Mouse (Mus musculus) embryonic facial prominence, embryonic 11.5 days (tissue): Measurements from ENCODE around the gene Tmem164. TPM values are rescaled to one million over a fixed set of nuclear protein-coding genes. Genes with fewer than 3 reads are reported as not detected.

Source experiments
- ATAC-seq: fragments of 200-750 bp; cut with Nextera tagmentation; replicated peaks from 2 replicates; pipeline ENCODE4 v1.8.0; 2017; ENCODE audit warnings: low read depth; ENCODE audit not compliant: insufficient number of reproducible peaks, low FRiP score, low TSS enrichment
- DNase-seq: peaks from one replicate; pipeline ENCODE4 v3.0.0-alpha.2; 2015; ENCODE audit warnings: low spot score
- H3K27ac ChIP-seq: fragments of 300-500 bp; sonication (generic); replicated peaks from 2 replicates; pipeline ENCODE4 v1.5.1; 2014; ENCODE audit warnings: mild to moderate bottlenecking, low read depth, low read length, control low read depth
- H3K27me3 ChIP-seq: fragments of 300-500 bp; sonication (generic); 2 replicates; pipeline ENCODE4 v1.6.1; 2014; ENCODE audit warnings: mild to moderate bottlenecking, low read length, moderate library complexity, mixed read lengths; ENCODE audit not compliant: control insufficient read depth, insufficient read depth
- H3K36me3 ChIP-seq: fragments of 300-500 bp; sonication (generic); replicated peaks from 2 replicates; pipeline ENCODE4 v1.6.1; 2014; ENCODE audit warnings: low read depth, mild to moderate bottlenecking, low read length, moderate library complexity, mixed read lengths; ENCODE audit not compliant: control insufficient read depth, insufficient read depth
- H3K4me1 ChIP-seq: fragments of 300-500 bp; sonication (generic); 2 replicates; pipeline ENCODE4 v1.6.1; 2014; ENCODE audit warnings: low read length, mixed read lengths; ENCODE audit not compliant: control insufficient read depth, insufficient read depth
- H3K4me2 ChIP-seq: fragments of 300-500 bp; sonication (generic); 2 replicates; pipeline ENCODE4 v1.6.1; 2014; ENCODE audit warnings: low read depth, mild to moderate bottlenecking, control low read depth, low read length, moderate library complexity
- H3K4me3 ChIP-seq: fragments of 300-500 bp; sonication (generic); 2 replicates; pipeline ENCODE4 v1.5.1; 2014; ENCODE audit warnings: low read depth, low read length, control low read depth
- H3K9ac ChIP-seq: fragments of 300-500 bp; sonication (generic); replicated peaks from 2 replicates; pipeline ENCODE4 v1.6.1; 2014; ENCODE audit warnings: mild to moderate bottlenecking, control low read depth, low read length
- H3K9me3 ChIP-seq: fragments of 300-500 bp; sonication (generic); replicated peaks from 2 replicates; pipeline ENCODE4 v1.6.1; 2016; ENCODE audit warnings: mild to moderate bottlenecking, low read length, inconsistent platforms, mixed read lengths; ENCODE audit not compliant: control insufficient read depth
- WGBS: fragments of 180-500 bp; shearing (Covaris S2); extraction: QIAGEN DNeasy Blood & Tissue Kit; methylation state at CpG from one replicate; pipeline ENCODE4 v1.1.7; 2014; 5-methylcytosine and 5-hydroxymethylcytosine counted together
- polyA plus RNA-seq: library from polyadenylated mRNA; unstranded; fragments of >200 nt; fragmentation: Nextera tagmentation; extraction: Ambion mirVana; gene quantifications from 2 replicates; pipeline ENCODE4 v1.2.1, GENCODE M21; 2014

Tmem164 gene
- polyA plus RNA-seq, 1 experiment from 2014 or later, result 41.1 TPM

- DNase-seq (no peak), ATAC-seq (no peak)
- Histone ChIP-seq H3K27me3 (no peaks in the 10 kb centered on the region), H3K36me3 (no peaks in the 10 kb centered on the region), H3K27ac (no peak overlapping the region), H3K4me3 (no peak overlapping the region), H3K4me1 (no peaks in the 10 kb centered on the region), H3K9ac (no peak overlapping the region), H3K4me2 (no peak overlapping the region), H3K9me3 (no peaks in the 10 kb centered on the region)
- 86% methylated on average over 1 of the region's 1 CpGs for WGBS
These were observed 47.8 kb downstream of the Tmem164 start for GRCm38 (mm10) chrX:142729040-142729439.

GRCm38 (mm10) chrX:142729482-142729881 lies 48.3 kb downstream of the Tmem164 start:
- H3K36me3 ChIP-seq, result no peaks in the 10 kb centered on the region
- no peaks in the 10 kb centered on the region for H3K27me3 ChIP-seq
- no peak overlapping the region for H3K4me2 ChIP-seq
- DNase-seq (no peak), ATAC-seq (no peak)
- H3K4me3 ChIP-seq, result no peak overlapping the region
- no peak overlapping the region for H3K27ac ChIP-seq
- 76% methylated on average over 2 of the region's 2 CpGs for WGBS
- no peaks in the 10 kb centered on the region for H3K9me3 ChIP-seq
- no peaks in the 10 kb centered on the region for H3K4me1 ChIP-seq
- H3K9ac ChIP-seq, result no peak overlapping the region

DNA sequence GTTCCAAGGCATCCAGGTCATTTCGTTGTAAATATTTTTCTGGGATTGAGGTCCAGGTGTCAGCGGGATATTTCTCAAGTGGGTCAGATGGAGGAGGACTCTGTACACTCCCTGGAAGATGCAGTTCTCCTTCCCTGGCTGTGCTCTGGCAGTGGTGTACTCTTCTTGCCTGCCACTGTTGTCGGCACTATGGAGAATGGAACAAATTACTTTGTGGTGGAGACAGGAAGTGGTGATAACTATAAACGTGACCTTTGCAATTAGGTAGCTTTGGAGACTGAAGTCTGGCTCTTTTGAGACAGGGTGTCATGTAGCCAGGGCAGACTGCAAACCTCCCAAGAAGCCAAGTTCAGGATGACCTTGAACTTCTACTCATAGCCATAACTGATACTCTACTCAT lies 55.9 kb downstream of the Tmem164 start:
- WGBS, result 64% methylated on average over 4 of the region's 4 CpGs
- ATAC-seq, result peak; percentile 65; the same call in 1 of the 2 replicates

DNA sequence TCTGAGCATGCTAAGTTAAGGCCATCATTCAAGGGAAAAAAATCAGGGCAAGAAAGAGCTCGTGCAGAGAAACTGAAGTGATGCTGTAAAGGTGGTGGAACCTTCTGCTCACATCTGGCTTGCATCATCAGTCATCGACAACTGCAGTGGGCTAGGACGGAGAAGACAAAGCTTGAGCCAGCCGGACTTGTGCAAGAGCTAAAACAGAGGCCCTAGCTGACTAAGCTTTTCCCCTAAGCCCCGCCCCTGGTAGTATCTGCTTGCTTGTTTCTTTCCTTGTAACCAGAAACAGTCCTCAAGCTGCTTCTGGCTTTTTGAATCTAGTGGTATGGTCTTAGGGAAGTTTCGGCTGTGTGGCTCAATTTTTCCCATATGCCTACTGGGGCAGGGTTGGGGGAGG lies 56.5 kb downstream of the Tmem164 start:
- Histone ChIP-seq H3K9ac (no peak overlapping the region), H3K4me3 (no peak overlapping the region), H3K27me3 (no peaks in the 10 kb centered on the region), H3K27ac (no peak overlapping the region), H3K9me3 (no peaks in the 10 kb centered on the region), H3K36me3 (no peaks in the 10 kb centered on the region), H3K4me2 (no peak overlapping the region), H3K4me1 (no peaks in the 10 kb centered on the region)
- peak; percentile 69 for DNase-seq
- no peak for ATAC-seq
- 45% methylated on average over 6 of the region's 6 CpGs for WGBS

More for the DNA sequence above, 55.9 kb downstream of the Tmem164 start:
- H3K27ac ChIP-seq, result no peak overlapping the region
- H3K4me1 ChIP-seq, result no peaks in the 10 kb centered on the region
- H3K4me3 ChIP-seq, result no peak overlapping the region
- H3K27me3 ChIP-seq, result no peaks in the 10 kb centered on the region
- no peaks in the 10 kb centered on the region for H3K36me3 ChIP-seq
- no peak overlapping the region for H3K4me2 ChIP-seq
- H3K9ac ChIP-seq, result no peak overlapping the region
- H3K9me3 ChIP-seq, result no peaks in the 10 kb centered on the region
- peak; percentile 8 for DNase-seq

DNA sequence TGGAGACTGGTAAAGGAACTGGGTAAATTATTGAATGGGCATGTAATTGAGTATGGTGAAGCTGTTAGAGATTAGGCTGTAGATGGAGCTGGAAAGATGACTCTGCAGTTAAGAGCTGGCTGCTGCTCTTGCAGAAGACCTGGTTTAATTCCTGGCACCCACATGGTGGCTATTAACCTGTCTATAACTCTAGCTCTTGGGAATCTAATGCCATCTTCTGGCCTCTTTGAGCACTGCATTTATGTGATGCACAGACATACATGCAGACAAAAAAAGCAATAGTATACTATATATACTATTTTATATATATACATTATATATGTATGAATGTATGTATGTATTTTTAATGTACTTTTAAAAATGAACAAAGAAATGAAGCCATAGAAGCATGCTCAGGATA lies 66.2 kb downstream of the Tmem164 start:
- Histone ChIP-seq H3K27me3 (no peaks in the 10 kb centered on the region; the same call in 1 of the 2 replicates), H3K4me2 (no peak overlapping the region), H3K36me3 (no peaks in the 10 kb centered on the region), H3K27ac (no peak overlapping the region), H3K9me3 (no peaks in the 10 kb centered on the region), H3K4me1 (no peaks in the 10 kb centered on the region), H3K9ac (no peak overlapping the region), H3K4me3 (no peak overlapping the region)
- ATAC-seq (no peak), DNase-seq (no peak)

- Histone ChIP-seq H3K4me2 (no peak overlapping the region), H3K27ac (no peak overlapping the region), H3K36me3 (no peaks in the 10 kb centered on the region), H3K9ac (no peak overlapping the region), H3K9me3 (no peaks in the 10 kb centered on the region), H3K4me3 (no peak overlapping the region), H3K4me1 (no peaks in the 10 kb centered on the region), H3K27me3 (no peaks in the 10 kb centered on the region; the same call in 1 of the 2 replicates)
- 87% methylated on average over 3 of the region's 3 CpGs for WGBS
- DNase-seq (no peak), ATAC-seq (no peak)
These were observed 67.4 kb downstream of the Tmem164 start for GRCm38 (mm10) chrX:142748574-142748973.

DNA sequence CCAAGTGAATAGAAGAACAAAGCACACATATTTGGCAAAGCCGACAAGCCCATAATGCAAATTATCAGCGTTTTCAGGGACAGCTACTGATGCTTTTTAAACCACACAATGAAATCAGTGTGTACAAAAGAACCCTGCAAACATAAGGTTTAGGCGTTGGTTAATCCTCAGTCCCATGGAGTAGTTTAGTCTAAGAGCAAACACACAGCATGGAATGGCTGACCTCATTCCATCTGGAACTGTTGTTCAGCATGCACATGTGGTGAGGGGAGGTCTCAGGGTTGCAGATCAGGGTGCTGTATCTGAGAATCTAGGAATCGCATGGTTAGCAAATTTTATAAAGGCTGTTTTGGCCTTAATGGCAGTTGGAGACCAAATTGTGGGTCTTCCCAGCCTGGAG lies 69.6 kb downstream of the Tmem164 start:
- WGBS, result 83% methylated on average over 4 of the region's 4 CpGs
- no peaks in the 10 kb centered on the region for H3K27me3 ChIP-seq
- no peak overlapping the region for H3K27ac ChIP-seq
- H3K36me3 ChIP-seq, result no peaks in the 10 kb centered on the region
- no peak overlapping the region for H3K4me3 ChIP-seq
- ATAC-seq (no peak), DNase-seq (no peak)
- no peaks in the 10 kb centered on the region for H3K9me3 ChIP-seq
- no peak overlapping the region for H3K4me2 ChIP-seq
- no peaks in the 10 kb centered on the region for H3K4me1 ChIP-seq
- H3K9ac ChIP-seq, result no peak overlapping the region

DNA sequence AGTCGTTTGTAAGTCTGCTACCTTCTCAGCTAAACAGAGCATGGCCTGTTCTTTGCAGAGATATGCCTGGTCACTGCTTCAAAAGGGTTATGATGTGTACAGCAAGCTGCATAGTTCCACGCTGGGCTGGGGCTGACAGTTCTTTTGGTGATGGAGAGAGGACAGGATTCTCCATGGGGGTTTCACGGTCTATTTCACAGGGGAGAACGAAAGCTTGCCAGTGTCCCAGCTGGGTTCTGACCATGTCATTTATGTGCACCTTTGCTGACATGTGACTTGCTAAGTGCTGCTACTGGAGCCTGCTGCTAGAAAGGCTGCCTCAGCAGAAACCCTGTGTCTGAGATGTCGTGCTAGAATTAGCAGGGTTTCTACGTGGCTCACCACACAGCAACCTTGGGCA lies 74.3 kb downstream of the Tmem164 start:
- Histone ChIP-seq H3K27ac (no peak overlapping the region), H3K4me3 (no peak overlapping the region), H3K9me3 (no peaks in the 10 kb centered on the region), H3K27me3 (no peaks in the 10 kb centered on the region), H3K36me3 (no peaks in the 10 kb centered on the region), H3K9ac (no peak overlapping the region), H3K4me2 (no peak overlapping the region), H3K4me1 (no peaks in the 10 kb centered on the region)
- ATAC-seq, result no peak
- WGBS, result 83% methylated on average over 6 of the region's 6 CpGs
- DNase-seq, result no peak
